Mouse (Mus musculus) C2C12 (cell line): ENCODE measurements around the gene Iqgap3.

Experiments
- CTCF ChIP-seq: IDR thresholded peaks from one replicate; pipeline ENCODE4 v1.5.1; 2011; ENCODE audit not compliant: control insufficient read depth, insufficient read depth, insufficient read length
- FOSL1 ChIP-seq: IDR thresholded peaks from one replicate; pipeline ENCODE4 v1.8.0; 2011; ENCODE audit warnings: mild to moderate bottlenecking, low read length; ENCODE audit not compliant: poor library complexity, insufficient read depth, severe bottlenecking
- MAX ChIP-seq: IDR thresholded peaks from one replicate; pipeline ENCODE4 v1.6.1; 2011; ENCODE audit warnings: mild to moderate bottlenecking, control low read depth
- MYOD1 ChIP-seq: IDR thresholded peaks from one replicate; pipeline ENCODE4 v1.6.1; 2011; ENCODE audit warnings: low read depth; ENCODE audit not compliant: control insufficient read depth, insufficient read length
- MYOG ChIP-seq: IDR thresholded peaks from one replicate; pipeline ENCODE4 v1.6.1; 2011; ENCODE audit not compliant: control insufficient read depth, insufficient read length; ENCODE audit errors: extremely low read depth
- USF1 ChIP-seq: IDR thresholded peaks from one replicate; pipeline ENCODE4 v1.6.1; 2011; ENCODE audit warnings: low read depth, mild to moderate bottlenecking, control low read depth, moderate library complexity

DNA sequence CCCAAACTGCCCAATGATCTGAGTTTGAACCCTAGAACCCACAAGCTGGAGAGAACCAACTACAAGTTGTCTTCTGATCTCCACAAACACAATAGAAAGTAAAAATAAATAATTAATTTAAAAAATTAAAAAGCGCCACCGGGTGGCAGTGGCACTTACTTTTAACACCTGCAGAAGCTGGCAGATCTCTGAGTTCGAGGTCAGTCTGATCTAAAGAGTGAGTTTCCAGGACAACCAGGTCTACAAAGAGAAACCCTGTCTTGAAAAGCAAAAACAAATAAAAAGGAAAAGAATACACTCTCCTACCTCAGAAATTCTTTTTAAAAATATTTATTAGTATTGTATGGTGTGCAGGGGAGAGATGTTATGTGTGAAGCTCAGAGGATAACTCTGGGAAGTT, 56.0 kb downstream of the Iqgap3 start:
- TF ChIP-seq CTCF: no peak
- TF ChIP-seq MAX: no peak
- TF ChIP-seq MYOG: no peak
- no peak for TF ChIP-seq USF1
- TF ChIP-seq MYOD1: no peak
- no peak for TF ChIP-seq FOSL1
